Mouse (Mus musculus) regulatory T cell (primary cell): ENCODE data around the gene Mvb12b.

Experiments
- in situ Hi-C: fragments of 300-600 bp; cut with MboI, MseI; formaldehyde crosslinking; loops from one replicate; pipeline ENCODE4 v1.15.1; 2025; ENCODE audit warnings: high pct_unique_total_duplicates

The Mvb12b gene

DNA sequence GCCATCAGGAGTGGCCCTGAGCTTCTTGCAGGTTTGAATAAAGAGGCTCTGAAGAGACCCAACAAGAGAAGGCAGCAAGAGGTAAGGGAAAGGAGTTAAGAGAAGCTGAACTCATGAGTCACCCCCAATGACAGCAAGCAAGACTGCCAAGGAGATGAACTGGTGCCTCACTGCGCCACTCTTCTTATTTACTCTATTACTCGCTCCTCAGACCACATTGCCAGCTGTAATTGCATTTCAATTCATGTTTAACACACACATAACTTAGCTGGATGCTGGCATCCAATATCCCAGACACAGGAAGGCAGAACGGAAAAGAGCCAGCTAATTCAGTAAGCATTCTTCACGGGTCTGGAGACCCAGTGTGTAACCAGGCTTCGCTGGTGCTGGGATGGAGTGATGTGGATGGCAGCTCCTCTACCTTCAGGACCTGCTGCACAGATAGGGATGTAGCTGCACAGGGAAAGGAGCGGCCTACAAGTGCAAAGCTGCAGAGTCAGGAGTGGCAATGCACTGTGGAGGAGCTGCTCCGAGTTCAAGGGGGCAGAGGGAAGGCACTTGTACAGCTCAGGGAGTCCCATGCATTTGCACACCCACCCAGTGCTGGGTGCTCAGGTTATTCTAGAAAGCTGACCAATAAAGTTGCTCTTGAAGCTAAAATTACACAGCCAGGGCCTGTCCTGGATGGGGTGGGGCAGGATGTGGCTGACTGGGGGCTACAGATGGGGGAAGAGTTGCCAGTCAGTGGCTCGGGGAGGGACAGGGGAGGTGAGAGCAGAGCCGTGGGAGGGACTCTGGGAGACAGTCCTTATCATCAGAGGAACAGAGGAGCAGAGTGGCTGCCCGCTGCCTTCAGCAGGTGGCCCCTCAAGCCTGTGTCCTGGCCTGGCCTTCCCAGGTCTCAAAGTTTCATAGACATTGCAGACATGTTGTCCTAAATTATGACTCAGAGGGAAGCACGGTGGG, 34.5 kb downstream of the Mvb12b start:
- in situ Hi-C loops = no loop called here

DNA sequence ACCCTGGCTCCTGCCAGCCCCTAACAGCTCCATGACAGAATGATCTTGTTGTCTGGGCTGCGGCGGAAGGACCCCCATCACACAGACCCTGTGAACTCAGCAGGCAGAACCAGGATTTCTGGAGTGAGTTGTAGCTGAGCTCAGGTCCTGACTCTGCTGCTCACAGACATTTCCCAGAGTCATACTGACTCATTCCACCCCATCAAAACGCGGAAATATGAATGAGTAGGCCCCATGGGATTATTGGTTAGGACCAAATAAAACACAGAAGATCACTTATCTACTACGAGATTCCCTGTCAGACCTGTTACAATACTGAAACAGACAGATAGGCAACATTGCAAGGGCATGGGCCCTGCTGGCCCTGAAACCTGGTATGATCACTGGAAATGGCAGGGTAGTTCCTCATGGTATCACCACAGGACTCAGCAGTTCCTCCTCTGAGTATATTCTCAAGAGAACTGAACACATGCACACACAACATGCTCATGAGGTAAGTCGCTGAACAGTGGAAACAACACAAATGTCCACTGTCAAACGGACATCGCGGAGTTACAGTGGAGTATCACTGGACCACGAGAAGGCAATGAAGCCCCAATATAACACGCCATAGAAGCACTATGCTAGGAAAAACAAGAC, 40.4 kb downstream of the Mvb12b start:
- in situ Hi-C loops = no loop called here

DNA sequence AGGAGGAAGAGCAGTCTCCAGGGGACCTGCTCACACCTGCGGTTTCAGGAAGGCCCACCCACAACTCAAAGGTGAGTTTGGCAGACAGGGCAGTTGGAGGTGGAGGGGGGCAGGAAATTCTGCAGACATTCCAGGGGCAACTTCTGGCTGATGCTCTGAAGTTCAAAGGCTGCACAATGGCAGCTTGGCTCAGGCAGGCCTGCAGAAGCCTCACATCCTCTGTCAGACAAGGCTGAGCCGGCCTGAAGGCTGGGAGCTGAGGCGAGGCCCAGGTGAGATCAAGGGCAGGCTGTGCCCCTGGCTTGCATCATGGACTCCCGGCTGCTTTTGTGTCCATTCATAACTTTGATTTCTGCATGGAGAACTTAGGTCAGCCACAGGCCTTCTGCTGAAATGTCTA, 41.1 kb downstream of the Mvb12b start:
- in situ Hi-C loops = no loop called here

- in situ Hi-C loops = no loop called here
Measured at GRCm38 (mm10) chr2:33843642-33844041, 44.1 kb downstream of the Mvb12b start.

- in situ Hi-C loops = no loop called here
Measured at GRCm38 (mm10) chr2:33842983-33843577, 44.7 kb downstream of the Mvb12b start.

- in situ Hi-C loops = no loop called here
Measured at GRCm38 (mm10) chr2:33841980-33842379, 45.8 kb downstream of the Mvb12b start.

DNA sequence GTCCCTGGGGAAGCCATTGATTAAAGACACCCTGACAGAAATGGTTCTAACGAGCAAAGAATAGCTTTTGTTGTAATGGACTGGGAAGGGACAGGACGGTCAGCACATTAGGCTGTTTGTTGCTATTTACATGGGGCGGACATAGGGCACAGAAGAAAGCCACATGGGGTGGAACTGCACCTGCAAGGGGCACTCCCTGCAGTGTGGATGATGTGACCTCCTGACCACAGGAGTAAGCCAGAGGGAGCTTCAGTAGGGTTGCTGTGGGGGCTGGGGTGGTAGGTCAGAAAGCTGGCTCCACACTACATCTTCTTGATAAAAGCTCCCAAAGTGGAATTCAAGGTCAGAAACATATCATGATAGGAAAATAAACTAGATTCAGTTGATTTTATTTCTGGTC, 47.3 kb downstream of the Mvb12b start:
- in situ Hi-C loops = no loop called here

- in situ Hi-C loops = no loop called here
Measured at GRCm38 (mm10) chr2:33839252-33839651, 48.5 kb downstream of the Mvb12b start.

GRCm38 (mm10) chr2:33837297-33837696, 50.4 kb downstream of the Mvb12b start:
- in situ Hi-C loops = no loop called here

DNA sequence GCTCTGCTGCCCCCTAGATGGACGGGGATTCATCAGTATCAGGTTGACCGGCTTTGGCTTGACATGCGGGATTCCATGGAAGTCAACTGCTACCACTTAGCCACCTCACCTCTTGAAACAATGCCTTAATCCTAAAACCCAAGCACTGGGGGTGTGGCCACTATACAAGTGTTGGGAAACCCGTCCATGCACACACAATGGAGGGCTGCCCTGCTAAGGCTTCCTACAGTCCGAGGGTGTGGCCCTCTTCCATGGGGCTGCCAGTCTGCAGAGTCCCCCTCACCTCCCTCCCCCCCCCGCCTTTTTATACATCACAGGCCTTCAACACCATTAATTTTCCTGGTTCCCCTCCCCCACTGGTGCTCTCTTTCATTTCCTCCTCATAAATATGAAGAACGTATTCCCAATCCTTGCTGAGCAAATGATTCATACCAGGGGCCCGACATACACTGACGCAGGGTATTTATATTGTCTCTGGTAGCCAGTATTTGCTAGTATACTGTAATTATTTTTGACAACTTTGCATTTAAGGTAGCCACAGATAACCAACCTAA, 51.0 kb downstream of the Mvb12b start:
- in situ Hi-C loops = no loop called here

DNA sequence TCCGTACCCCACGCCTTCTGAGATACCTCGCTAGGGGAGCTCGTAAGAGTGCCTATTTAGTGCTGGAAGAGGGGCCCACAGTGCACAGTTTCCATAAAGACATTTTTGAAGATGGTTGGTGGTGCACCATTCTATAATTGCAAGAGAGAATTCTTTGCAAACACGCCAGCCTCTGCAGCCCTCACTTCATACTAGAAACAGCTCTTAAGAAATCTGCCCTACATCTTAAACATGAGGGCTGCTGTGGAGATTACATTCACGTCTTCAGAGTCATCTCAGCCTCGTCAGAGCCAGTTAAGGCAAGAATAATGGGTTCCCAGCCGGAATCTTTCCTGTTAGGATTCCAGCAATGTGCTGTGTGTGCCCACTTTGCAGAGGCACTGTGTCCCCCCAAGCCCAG, 52.7 kb downstream of the Mvb12b start:
- in situ Hi-C loops = no loop called here

DNA sequence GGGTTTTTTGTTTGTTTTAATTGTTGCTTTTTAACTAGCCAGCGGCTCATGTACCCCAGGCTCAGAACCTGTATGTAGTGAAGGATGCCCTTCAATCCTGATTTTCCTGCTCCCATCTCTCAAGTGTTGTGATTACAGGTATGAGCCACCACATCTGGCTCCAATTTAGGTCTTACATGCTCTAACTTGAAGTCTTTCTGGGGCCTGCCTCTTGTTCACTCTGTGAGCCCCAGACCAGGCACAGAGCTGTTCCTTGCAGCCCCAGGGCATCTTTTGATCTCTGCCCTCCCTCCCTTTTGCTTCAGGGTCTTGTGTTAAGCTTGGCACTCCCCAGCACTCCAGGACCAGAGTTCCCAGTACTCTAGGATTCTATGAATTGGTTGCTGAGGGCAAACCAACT, 53.8 kb downstream of the Mvb12b start:
- in situ Hi-C loops = no loop called here

GRCm38 (mm10) chr2:33829870-33830269, 57.9 kb downstream of the Mvb12b start:
- in situ Hi-C loops = loop anchor here (10.0 kb wide), 1 partner anchor 125 kb away; no protein-coding TSS in a partner anchor

GRCm38 (mm10) chr2:33826777-33827176, 61.0 kb downstream of the Mvb12b start:
- in situ Hi-C loops = loop anchor here (10.0 kb wide), 1 partner anchor 128 kb away; no protein-coding TSS in a partner anchor

GRCm38 (mm10) chr2:33824935-33825514, 62.7 kb downstream of the Mvb12b start:
- in situ Hi-C loops = loop anchor here (5.0 to 10.0 kb wide), 2 partner anchors 73 to 130 kb away; no protein-coding TSS in a partner anchor

GRCm38 (mm10) chr2:33821677-33822607, 65.8 kb downstream of the Mvb12b start:
- in situ Hi-C loops = loop anchor here (5.0 to 10.0 kb wide), 2 partner anchors 70 to 133 kb away; no protein-coding TSS in a partner anchor

DNA sequence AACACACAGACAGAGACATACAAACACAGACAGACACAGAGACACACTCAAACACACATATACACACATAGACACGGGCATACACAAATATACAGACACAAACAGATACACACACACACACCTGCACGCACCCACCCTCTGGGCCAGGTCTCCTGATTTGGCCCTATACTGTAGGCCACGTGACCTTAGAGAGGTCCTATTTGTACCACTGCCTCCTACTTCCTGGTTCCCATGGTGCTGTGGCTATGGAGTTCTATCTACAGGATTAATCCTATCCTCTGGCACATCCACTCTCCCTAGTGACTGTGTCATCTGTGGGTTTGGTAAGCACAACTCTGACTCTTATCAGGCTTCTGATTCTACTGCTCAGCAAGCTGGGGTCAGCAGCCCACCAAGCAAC, 67.3 kb downstream of the Mvb12b start:
- in situ Hi-C loops = loop anchor here (5.0 to 10.0 kb wide), 2 partner anchors 68 to 134 kb away; no protein-coding TSS in a partner anchor

DNA sequence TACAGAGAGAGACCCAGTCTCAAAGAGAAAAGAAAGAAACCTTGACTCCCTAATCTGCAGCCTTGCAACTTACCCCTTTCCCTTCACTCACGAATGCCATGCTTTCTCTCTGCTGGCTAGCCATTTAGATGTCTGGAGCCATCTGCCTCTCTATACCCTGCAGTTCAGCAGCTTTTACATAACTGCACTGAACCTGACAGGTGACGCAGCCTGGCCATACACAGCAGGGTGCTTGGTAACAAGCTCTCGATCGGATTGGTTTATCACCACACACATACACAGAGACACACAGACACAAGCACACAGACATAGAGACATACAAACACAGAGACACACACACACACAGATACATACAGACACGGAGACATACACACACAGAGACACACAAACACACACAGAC, 67.7 kb downstream of the Mvb12b start:
- in situ Hi-C loops = loop anchor here (5.0 to 10.0 kb wide), 2 partner anchors 68 to 135 kb away; no protein-coding TSS in a partner anchor

DNA sequence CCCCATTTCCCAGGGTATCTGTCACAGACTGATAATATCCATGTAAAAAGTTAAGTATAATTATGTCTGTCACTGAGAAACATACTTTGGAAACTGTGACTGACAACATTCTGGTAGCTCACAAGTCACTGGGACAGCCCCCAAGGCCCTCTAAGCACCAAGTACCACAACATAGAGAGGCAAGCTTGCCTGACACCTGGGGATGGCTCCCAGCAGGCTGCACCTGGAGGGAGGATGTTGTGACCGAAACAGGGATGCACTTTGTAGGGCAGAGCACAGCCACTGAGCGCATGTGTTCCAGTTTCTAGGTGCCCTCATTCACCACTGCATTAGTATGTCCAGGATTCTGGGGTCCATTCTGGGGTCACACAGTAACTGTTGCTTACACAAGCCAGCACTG, 69.4 kb downstream of the Mvb12b start:
- in situ Hi-C loops = no loop called here

GRCm38 (mm10) chr2:33817663-33818346, 69.9 kb downstream of the Mvb12b start:
- in situ Hi-C loops = no loop called here
